Mouse (Mus musculus): ENCODE results near the gene Fgd4. TPM values are rescaled to one million over a fixed set of nuclear protein-coding genes. Genes with fewer than 3 reads are reported as not detected.
A peak's percentile ranks its signal among the peaks of the same experiment; 100 is the strongest.

The Fgd4 gene
- polyA plus RNA-seq (2014; fragmentation: Nextera tagmentation; extraction: Ambion mirVana) = 22.3 and 32.9 TPM in 2 replicates

DNA sequence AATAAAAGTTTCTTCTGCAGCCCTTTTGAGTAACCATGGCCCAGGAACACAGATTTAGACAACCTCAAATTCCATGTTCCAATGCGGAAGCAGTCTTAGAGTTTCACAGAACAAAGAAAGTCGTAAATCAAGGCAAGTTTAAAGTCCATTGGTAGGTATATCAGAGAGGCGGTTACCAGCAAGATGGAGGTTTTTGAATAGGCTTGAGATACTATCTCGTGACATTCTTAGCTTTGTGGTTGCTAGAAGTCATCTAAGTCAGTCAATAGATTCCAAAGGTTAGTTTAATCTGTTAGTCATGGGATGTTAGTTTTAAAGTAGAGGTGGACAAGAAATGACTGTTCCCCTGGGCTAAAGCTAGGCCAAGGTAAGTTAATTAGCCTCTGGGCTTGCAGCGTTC, at the start of gene Fgd4:
Gene Fgd4 (minus strand): TSS at position 89 of the 400 bp plus-strand sequence.
- Histone ChIP-seq H3K27me3 (ENCODE audit: control insufficient read depth, insufficient read depth, low read length) (no peaks in the 10 kb centered on the region), H3K27ac (ENCODE audit: low read depth, low read length) (no peak within 1 kb of the TSS), H3K9ac (ENCODE audit: low read depth, low read length) (peak within 1 kb of the TSS; percentile 84), H3K4me1 (replicated peaks; ENCODE audit: control insufficient read depth, insufficient read depth, low read length) (no peaks in the 10 kb centered on the region), H3K4me3 (ENCODE audit: low read depth, low read length) (peak within 1 kb of the TSS; percentile 76), H3K4me2 (replicated peaks; ENCODE audit: low read depth, low read length) (peak within 1 kb of the TSS; percentile 94), H3K36me3 (ENCODE audit: control insufficient read depth, insufficient read depth, low read length) (no peaks in the 10 kb centered on the region), H3K9me3 (ENCODE audit: control insufficient read depth, low read length) (no peaks in the 10 kb centered on the region)
- DNase-seq (ENCODE audit: low spot score) (no peak), ATAC-seq (ENCODE audit: low FRiP score) (peak; percentile 10; the same call in 1 of the 2 replicates)
- WGBS = 45% methylated on average over 5 of the region's 5 CpGs

DNA sequence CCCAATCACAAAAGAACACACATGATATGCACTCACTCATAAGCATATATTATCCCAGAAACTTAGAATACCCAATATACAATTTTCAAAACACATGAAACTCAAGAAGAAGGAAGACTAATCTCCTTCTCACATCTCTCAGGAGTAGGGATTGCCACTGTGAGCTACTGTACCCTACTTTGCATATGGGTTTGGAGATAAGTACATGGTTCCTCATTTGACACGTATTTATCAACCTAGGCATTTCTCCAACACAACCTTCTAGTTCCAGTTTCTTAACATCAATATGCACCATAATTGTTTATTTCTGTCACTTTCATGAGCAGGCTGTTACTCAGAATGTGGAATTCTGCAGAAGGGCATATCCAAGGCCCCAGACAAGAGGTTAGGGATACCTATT, 44.8 kb upstream of the Fgd4 start:
- Histone ChIP-seq H3K27me3 (ENCODE audit: control insufficient read depth, insufficient read depth, low read length) (no peaks in the 10 kb centered on the region), H3K4me2 (replicated peaks; ENCODE audit: low read depth, low read length) (no peak overlapping the region), H3K9ac (ENCODE audit: low read depth, low read length) (no peak overlapping the region), H3K27ac (ENCODE audit: low read depth, low read length) (no peak overlapping the region), H3K4me1 (replicated peaks; ENCODE audit: control insufficient read depth, insufficient read depth, low read length) (no peaks in the 10 kb centered on the region), H3K36me3 (ENCODE audit: control insufficient read depth, insufficient read depth, low read length) (no peaks in the 10 kb centered on the region), H3K9me3 (ENCODE audit: control insufficient read depth, low read length) (no peaks in the 10 kb centered on the region), H3K4me3 (ENCODE audit: low read depth, low read length) (no peak overlapping the region)
- DNase-seq (ENCODE audit: low spot score) (no peak), ATAC-seq (ENCODE audit: low FRiP score) (no peak)
- 91% methylated on average over 1 of the region's 1 CpGs for WGBS

DNA sequence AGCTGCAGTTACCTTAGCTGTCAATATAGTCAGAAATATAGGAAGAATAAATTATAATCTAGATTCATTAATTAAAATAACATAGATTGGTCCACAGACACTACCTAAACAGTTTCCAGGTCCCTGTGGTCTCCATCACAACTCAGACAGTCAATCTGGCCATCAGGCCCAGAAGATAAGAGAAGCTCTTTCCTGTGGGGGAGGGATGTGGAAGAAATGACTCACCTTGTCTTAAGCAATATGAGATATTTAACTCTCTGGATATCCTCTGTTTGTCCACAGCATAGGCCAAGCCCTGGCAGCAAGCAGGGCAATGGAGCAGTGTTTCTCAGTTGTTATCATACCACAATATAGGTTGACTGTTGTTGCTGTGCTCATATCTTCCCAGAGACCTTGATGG, 33.4 kb upstream of the Fgd4 start:
- Histone ChIP-seq H3K4me1 (replicated peaks; ENCODE audit: control insufficient read depth, insufficient read depth, low read length) (no peaks in the 10 kb centered on the region), H3K9ac (ENCODE audit: low read depth, low read length) (no peak overlapping the region), H3K27me3 (ENCODE audit: control insufficient read depth, insufficient read depth, low read length) (no peaks in the 10 kb centered on the region), H3K4me2 (replicated peaks; ENCODE audit: low read depth, low read length) (no peak overlapping the region), H3K27ac (ENCODE audit: low read depth, low read length) (no peak overlapping the region), H3K9me3 (ENCODE audit: control insufficient read depth, low read length) (0 out of 2 replicates have a peak, but pooled peaks cover 3% of the 10 kb centered on the region), H3K4me3 (ENCODE audit: low read depth, low read length) (no peak overlapping the region), H3K36me3 (ENCODE audit: control insufficient read depth, insufficient read depth, low read length) (no peaks in the 10 kb centered on the region)
- no peak for ATAC-seq (ENCODE audit: low FRiP score)
- DNase-seq (ENCODE audit: low spot score) = no peak

DNA sequence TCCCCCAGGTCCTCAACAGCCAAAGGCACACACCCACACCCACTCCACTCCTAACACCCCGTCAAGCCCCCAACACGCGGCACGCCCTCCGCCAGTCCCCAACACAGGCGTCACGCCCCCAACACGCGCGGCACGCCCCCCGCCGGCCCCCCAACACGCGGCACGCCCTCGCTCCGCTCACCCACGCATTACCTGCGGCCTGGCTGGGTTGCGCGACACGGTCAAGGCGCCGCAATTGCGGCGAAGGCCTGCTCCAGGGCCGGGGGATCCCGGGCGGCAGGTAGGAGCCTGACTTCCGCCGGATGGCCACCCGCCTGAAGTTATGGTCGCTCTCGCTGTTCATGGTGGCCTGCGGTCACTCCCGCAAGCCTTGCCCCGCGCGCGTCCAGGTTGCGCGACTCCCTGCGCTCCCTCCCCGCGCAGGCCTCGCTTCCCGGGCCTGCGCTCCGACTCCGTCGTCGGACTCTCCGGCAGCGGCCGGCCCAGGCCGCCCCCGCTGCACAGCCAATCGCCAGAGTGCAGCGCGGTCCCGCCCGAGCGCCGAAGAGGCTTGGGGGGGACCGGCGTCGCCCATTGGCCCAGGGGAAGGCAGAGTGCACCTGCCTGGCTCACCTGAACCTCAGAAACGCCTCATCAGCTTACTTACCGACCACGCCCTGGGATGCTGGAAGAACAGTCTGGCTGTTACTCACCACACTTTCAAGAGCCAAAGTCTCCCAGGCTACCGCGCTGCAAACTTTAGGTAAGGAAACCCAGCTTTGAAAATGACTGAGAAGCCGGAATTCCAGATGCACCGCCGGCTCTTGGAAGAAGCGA, 555 bp downstream of the Fgd4 start:
- no peaks in the 10 kb centered on the region for H3K9me3 ChIP-seq (ENCODE audit: control insufficient read depth, low read length)
- no peaks in the 10 kb centered on the region for H3K36me3 ChIP-seq (ENCODE audit: control insufficient read depth, insufficient read depth, low read length)
- WGBS = 1% methylated on average over 58 of the region's 77 CpGs
- H3K27me3 ChIP-seq (ENCODE audit: control insufficient read depth, insufficient read depth, low read length) = no peaks in the 10 kb centered on the region
- H3K4me3 ChIP-seq (ENCODE audit: low read depth, low read length) = peak overlapping the region; percentile 76
- ATAC-seq (ENCODE audit: low FRiP score) (peak; percentile 91), DNase-seq (ENCODE audit: low spot score) (peak; percentile 65)
- peak overlapping the region; percentile 94 for H3K4me2 ChIP-seq (replicated peaks; ENCODE audit: low read depth, low read length)
- no peak overlapping the region for H3K27ac ChIP-seq (ENCODE audit: low read depth, low read length)
- peak overlapping the region; percentile 84 for H3K9ac ChIP-seq (ENCODE audit: low read depth, low read length)
- H3K4me1 ChIP-seq (replicated peaks; ENCODE audit: control insufficient read depth, insufficient read depth, low read length) = no peaks in the 10 kb centered on the region

DNA sequence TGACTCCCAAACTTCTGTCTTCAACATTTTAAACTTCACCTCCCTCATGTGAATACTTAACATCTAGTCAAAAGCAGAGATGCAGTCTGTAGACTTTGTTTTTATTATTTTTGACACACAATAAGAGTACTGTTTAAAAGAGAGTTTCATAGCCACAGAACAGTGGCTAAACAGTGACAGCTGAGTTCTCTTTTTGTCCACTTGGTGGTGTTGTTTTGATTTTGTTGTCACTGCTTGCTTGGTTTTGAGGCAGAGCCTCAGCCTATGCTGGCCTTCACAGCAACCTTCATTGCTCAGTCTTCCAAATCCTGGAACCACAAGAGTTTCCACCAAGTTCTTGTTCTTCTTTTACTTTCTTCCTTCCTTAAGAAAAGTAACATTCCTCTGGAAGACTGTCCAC, 3.8 kb downstream of the Fgd4 start:
- DNase-seq (ENCODE audit: low spot score) = peak; percentile 15
- Histone ChIP-seq H3K9ac (ENCODE audit: low read depth, low read length) (no peak overlapping the region), H3K4me3 (ENCODE audit: low read depth, low read length) (no peak overlapping the region), H3K9me3 (ENCODE audit: control insufficient read depth, low read length) (no peaks in the 10 kb centered on the region), H3K4me1 (replicated peaks; ENCODE audit: control insufficient read depth, insufficient read depth, low read length) (no peaks in the 10 kb centered on the region), H3K27me3 (ENCODE audit: control insufficient read depth, insufficient read depth, low read length) (no peaks in the 10 kb centered on the region), H3K27ac (ENCODE audit: low read depth, low read length) (no peak overlapping the region), H3K4me2 (replicated peaks; ENCODE audit: low read depth, low read length) (no peak overlapping the region), H3K36me3 (ENCODE audit: control insufficient read depth, insufficient read depth, low read length) (no peaks in the 10 kb centered on the region)
- ATAC-seq (ENCODE audit: low FRiP score) = no peak

DNA sequence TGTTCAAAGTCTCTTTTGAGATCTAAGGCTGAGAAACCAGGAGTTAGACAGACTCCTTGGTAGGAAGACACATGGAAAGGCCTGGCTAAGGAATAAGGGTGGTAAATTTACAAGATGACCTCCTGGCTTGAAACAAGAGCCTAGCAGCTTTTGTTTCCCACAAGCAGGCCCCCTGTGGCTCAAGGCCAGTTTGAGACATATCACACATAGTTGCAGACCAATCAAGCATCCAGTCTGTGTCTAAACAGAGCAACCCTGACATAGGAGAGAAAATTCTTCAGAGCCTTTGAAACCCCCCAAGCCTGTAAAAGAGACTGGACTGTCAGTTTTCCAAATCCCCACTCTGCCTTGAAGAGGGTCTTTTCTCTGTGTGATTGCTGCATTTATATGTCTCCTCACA, 7.7 kb downstream of the Fgd4 start:
- DNase-seq (ENCODE audit: low spot score) = no peak

DNA sequence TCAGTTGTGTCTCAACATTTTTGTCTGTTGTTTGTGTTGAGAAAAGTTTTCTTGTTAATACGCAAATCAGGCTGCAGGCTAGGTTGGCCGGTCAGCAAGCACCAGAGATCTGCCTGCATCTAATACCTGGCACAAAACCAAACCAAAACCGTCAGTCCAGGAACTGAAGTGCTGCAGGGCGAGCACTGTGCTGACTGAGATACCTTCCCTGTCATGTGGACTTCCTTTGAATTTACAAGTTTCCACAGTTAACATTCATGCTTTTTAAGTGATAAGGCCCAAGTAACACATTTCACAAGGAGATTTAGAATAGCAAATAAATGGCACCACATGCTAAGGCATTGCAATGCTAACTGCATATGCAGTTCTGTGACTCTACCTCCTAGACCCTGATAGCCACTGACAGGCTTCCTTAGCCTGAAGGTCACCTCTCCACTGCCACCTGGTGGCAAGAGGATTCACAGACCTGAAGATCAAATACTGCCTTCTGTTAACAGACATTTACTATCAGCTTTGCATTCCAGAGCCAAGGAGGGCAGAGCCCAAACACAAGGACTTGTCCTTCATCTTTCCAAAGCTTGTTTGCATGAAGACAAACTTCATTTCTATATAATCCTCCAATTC, 15.8 kb downstream of the Fgd4 start:
- Histone ChIP-seq H3K27ac (ENCODE audit: low read depth, low read length) (no peak overlapping the region), H3K4me3 (ENCODE audit: low read depth, low read length) (no peak overlapping the region), H3K4me1 (replicated peaks; ENCODE audit: control insufficient read depth, insufficient read depth, low read length) (no peaks in the 10 kb centered on the region), H3K9ac (ENCODE audit: low read depth, low read length) (no peak overlapping the region), H3K27me3 (ENCODE audit: control insufficient read depth, insufficient read depth, low read length) (no peaks in the 10 kb centered on the region), H3K4me2 (replicated peaks; ENCODE audit: low read depth, low read length) (no peak overlapping the region), H3K9me3 (ENCODE audit: control insufficient read depth, low read length) (no peaks in the 10 kb centered on the region), H3K36me3 (ENCODE audit: control insufficient read depth, insufficient read depth, low read length) (no peaks in the 10 kb centered on the region)
- WGBS = 85% methylated on average over 4 of the region's 4 CpGs
- DNase-seq (ENCODE audit: low spot score) (peak; percentile 89), ATAC-seq (ENCODE audit: low FRiP score) (peak; percentile 89)

More for the DNA sequence above, 7.7 kb downstream of the Fgd4 start:
- Histone ChIP-seq H3K27ac (ENCODE audit: low read depth, low read length) (no peak overlapping the region), H3K4me2 (replicated peaks; ENCODE audit: low read depth, low read length) (no peak overlapping the region), H3K4me1 (replicated peaks; ENCODE audit: control insufficient read depth, insufficient read depth, low read length) (no peaks in the 10 kb centered on the region), H3K4me3 (ENCODE audit: low read depth, low read length) (no peak overlapping the region), H3K9ac (ENCODE audit: low read depth, low read length) (no peak overlapping the region), H3K36me3 (ENCODE audit: control insufficient read depth, insufficient read depth, low read length) (no peaks in the 10 kb centered on the region), H3K27me3 (ENCODE audit: control insufficient read depth, insufficient read depth, low read length) (no peaks in the 10 kb centered on the region), H3K9me3 (ENCODE audit: control insufficient read depth, low read length) (no peaks in the 10 kb centered on the region)
- no peak for ATAC-seq (ENCODE audit: low FRiP score)

DNA sequence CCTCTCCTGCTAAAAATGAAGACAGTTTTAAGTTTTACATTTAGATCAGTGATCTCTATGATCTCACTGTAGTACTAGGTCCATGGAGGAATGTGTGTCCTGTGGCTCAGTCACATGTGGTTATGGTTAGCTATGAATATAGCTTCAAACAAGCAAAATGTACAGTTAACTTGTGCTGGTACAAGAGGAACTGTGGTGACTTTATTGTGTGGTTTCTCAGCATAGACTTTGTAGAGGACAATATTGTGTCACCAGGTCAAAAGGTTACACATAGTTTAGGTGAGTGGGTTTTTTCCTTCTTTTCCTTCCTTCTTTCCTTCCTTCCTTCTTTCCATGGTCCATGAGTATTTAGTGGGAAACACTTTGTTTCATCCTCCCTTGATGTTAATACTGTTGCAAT, 23.8 kb downstream of the Fgd4 start:
- Histone ChIP-seq H3K4me3 (ENCODE audit: low read depth, low read length) (no peak overlapping the region), H3K36me3 (ENCODE audit: control insufficient read depth, insufficient read depth, low read length) (no peaks in the 10 kb centered on the region), H3K27ac (ENCODE audit: low read depth, low read length) (no peak overlapping the region), H3K27me3 (ENCODE audit: control insufficient read depth, insufficient read depth, low read length) (no peaks in the 10 kb centered on the region), H3K4me1 (replicated peaks; ENCODE audit: control insufficient read depth, insufficient read depth, low read length) (no peaks in the 10 kb centered on the region), H3K9ac (ENCODE audit: low read depth, low read length) (no peak overlapping the region), H3K4me2 (replicated peaks; ENCODE audit: low read depth, low read length) (no peak overlapping the region), H3K9me3 (ENCODE audit: control insufficient read depth, low read length) (no peaks in the 10 kb centered on the region)
- ATAC-seq (ENCODE audit: low FRiP score) = no peak
- DNase-seq (ENCODE audit: low spot score) = no peak

DNA sequence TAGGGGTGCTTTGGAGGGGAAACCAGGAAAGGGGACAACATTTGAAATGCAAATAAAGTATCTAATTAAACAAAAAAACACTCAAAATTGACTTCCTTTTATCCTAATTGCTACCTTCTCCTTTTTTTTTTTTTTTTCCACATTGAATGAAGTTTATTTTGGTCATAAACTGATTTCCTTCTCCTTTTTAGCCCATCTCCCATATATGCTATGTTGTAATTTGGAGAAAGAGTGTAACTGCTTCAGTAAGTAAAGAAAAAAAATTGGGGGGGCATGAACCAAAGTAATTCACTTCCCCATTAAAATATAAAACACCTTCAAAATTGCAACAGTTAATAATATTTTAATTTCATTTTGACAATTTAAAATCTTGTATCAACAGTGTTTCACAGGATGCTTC, 25.8 kb downstream of the Fgd4 start:
- Histone ChIP-seq H3K9ac (ENCODE audit: low read depth, low read length) (no peak overlapping the region), H3K27ac (ENCODE audit: low read depth, low read length) (no peak overlapping the region), H3K9me3 (ENCODE audit: control insufficient read depth, low read length) (no peaks in the 10 kb centered on the region), H3K4me1 (replicated peaks; ENCODE audit: control insufficient read depth, insufficient read depth, low read length) (no peaks in the 10 kb centered on the region), H3K27me3 (ENCODE audit: control insufficient read depth, insufficient read depth, low read length) (no peaks in the 10 kb centered on the region), H3K36me3 (ENCODE audit: control insufficient read depth, insufficient read depth, low read length) (no peaks in the 10 kb centered on the region), H3K4me3 (ENCODE audit: low read depth, low read length) (no peak overlapping the region), H3K4me2 (replicated peaks; ENCODE audit: low read depth, low read length) (no peak overlapping the region)
- DNase-seq (ENCODE audit: low spot score) = no peak
- no peak for ATAC-seq (ENCODE audit: low FRiP score)

Measured in hindbrain, embryonic 11.5 days (tissue).